Mouse (Mus musculus): ENCODE measurements around the gene Olfr1153.

Gene Olfr1153

GRCm38 (mm10) chr2:87894662-87895061 is at the start of gene Olfr1153:
Gene Olfr1153, plus strand, starts transcription at chr2:87894962.
- no peak for DNase-seq (ENCODE audit: low spot score in 2 of 2)

DNA sequence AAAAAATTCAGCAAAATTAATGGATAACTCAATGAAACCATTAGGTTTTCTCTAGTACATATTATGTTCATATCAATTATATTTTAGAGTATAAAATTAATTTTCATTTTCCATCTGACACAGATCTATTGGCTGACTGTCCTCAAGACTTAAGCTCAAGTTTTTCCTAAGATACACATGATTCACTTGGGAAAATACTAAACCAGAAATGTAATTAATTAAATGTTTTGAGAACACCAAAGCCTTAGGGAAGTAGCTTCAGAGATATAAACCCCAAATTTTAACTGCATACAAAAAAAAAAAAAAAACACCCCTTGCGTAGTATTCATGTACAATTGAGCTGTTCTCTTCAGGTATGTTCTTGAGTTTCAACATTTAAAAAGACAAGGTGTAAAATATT is 39.2 kb upstream of the Olfr1153 start, which contains the start of gene Olfr1151:
Gene Olfr1151 (plus strand): TSS at position 301 of the 400 bp plus-strand sequence.
- DNase-seq (ENCODE audit: low spot score in 2 of 2), result no peak

GRCm38 (mm10) chr2:87866192-87866591 is 28.6 kb upstream of the Olfr1153 start, which contains the start of gene Olfr1152:
Gene Olfr1152, plus strand, starts transcription at chr2:87866492.
- no peak for DNase-seq (ENCODE audit: low spot score in 2 of 2)

GRCm38 (mm10) chr2:87905066-87905465 is 10.3 kb downstream of the Olfr1153 start, which contains the start of gene Olfr1154:
Gene Olfr1154, minus strand, starts transcription at chr2:87905166.
- DNase-seq (ENCODE audit: low spot score in 2 of 2), result no peak

- DNase-seq (ENCODE audit: low spot score in 2 of 2), result no peak
Measured at GRCm38 (mm10) chr2:87945037-87945436, 50.3 kb downstream of the Olfr1153 start, which contains the start of gene Olfr1155. Gene Olfr1155, minus strand, starts transcription at chr2:87945137.

Measured in urinary bladder, postnatal 36 days (tissue).